Mouse (Mus musculus): ENCODE results near the gene Pou6f1.
"Not testable (repeated sequence)": the region's sequence is repeated elsewhere in the genome, so short reads cannot be mapped to it uniquely, and the experiment has no call there.

Pou6f1 gene

GRCm38 (mm10) chr15:100599276-100600046 lies at the start of gene Pou6f1:
Gene Pou6f1 (minus strand): TSS chr15:100599984.
- no peak for DNase-seq (ENCODE audit: low read depth, low spot score)

DNA sequence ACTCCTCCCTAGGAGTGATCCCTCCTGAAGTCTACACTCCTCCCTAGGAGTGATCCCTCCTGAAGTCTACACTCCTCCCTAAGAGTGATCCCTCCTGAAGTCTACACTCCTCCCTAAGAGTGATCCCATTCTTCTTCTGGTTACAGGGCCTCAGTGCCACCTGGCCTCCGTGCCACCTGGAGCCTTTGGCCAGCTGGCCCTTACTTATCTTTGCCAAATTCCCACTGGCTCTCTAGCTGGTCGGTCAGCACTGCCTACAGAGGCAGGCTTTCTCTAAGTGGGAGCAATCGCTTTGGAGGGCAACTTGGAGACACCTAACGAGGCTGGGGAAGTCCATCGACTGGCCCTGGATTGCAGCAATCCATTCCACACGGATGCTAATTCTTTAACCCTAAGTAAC lies 46.4 kb upstream of the Pou6f1 start:
- no peak for DNase-seq (ENCODE audit: low read depth, low spot score)

- no peak for DNase-seq (ENCODE audit: low read depth, low spot score)
Observed at GRCm38 (mm10) chr15:100642451-100642850, 42.7 kb upstream of the Pou6f1 start.

DNA sequence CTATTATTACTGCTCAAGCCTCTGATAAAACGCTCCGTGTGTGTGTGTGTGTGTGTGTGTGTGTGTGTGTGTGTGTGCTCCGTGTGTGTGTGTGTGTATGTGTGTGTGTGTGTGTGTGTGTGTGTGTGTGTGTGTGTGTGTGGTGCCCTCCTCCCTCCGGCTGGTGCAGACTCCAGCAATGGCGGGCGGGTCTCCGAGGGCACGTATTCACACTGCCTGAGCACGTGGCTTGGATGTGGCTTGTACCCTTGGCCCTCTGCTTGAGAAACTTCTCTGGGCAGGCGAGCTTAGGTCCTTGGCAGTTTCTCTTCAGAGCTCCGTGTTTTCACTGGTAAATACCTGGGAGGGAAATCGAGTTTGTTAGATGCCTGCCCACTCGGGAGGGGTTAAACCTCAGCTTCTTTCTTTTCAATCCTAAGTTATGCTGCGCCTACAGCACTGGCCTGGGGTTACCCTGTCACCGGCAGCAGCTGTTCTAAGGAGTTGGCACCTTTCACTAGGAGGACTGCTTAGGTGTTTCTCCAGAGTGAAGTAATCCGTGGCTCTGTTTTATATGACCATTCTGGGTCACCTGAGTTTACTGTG lies 41.5 kb upstream of the Pou6f1 start:
- DNase-seq (ENCODE audit: low read depth, low spot score) = no peak

DNA sequence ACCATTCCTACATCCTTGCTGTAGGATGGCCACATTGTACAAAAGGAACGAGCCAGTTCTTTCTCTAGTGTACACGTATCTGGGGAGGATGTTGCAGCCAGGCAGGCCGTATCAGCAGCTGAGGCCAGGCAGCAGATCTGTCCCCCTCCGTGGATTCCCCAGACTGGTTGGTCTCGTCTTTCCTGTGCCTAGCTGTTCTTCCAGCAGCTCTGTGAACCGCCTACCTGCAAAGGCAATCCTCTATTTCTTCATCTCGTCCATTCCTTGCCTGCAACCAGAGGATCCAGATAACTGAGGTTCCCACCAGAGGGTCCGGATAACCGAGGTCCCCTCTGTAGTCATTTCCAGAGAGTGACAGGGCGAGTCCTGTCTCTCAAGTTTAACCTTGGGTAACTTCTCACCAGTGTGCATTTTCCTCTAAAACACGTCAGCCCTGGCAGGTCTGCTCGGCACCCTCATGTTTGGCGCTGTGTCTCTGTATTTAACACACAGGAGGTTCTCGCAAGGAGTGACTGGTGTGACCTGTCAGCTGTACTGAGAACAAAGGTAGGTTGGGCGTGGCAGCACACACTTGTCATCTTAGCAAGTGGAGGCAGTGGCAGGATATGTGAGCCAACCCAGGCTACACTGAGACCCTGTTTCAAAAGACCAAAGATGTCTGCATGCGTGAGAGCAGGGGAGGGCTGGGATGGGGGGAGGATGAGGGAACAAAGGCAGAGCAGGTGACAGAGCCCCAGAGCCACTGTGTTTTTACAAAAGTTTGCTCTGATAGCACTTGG lies 40.4 kb upstream of the Pou6f1 start:
- DNase-seq (ENCODE audit: low read depth, low spot score) = no peak

DNA sequence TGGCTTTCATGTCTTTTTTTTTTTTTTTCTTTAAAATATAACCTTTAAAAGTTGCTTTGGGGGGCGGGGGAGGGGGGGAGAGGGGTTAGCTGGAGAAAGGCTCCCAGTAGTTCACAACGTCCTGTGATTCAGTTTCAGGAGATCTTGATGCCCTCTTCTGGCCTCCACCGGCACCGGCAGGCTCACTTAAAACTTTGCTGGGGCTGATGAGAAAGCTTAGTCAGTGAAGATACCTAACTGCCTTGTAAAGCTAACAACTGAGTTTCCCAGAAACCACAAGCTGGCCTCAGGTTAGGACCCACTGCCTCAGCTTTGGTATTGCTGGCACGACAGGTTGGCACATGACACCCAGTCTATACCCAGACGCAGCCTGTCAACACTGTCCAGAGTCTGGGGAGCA lies 37.9 kb upstream of the Pou6f1 start:
- no peak for DNase-seq (ENCODE audit: low read depth, low spot score)

DNA sequence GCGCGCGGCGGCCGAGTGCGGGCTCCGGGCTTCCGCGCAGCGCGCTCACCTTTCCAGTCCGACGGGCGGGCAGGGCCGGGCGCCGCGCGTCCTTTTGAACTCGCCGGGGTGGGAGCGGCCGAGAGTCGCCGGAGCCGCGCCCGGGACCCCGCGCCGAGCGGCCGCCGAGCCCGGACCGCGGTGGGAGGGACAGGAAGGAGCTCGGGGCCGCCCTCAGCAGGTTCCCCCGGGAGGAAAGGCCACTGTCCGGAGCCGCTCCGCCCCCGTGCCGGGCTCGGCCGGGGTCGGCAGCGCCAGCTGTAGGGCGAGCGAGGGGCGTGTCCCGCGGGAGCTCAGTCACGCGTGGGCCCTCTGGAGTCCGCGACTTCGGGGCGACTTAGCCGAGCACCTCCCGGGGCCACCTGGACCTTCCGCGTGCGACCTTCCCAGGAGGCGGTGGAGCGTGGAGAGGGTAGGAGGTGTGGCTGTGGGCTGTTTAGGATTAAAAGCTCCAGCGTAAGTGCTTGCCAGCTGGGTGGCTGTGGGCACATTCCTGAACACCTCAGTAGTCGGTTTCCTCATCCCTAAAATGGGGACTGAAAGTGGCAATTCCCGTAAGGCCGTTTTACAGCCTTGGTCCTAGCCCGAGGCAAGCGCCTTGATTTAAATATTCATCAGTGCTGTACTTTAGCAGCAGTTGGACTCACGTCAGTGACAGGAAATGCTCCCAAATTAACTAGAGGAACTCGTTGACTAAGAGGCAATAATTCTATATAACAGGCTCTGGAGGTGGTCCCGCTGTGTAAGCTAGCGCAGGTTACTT lies 37.1 kb upstream of the Pou6f1 start, which contains the start of gene Smagp:
Gene Smagp (minus strand): TSS at position 241 of the 802 bp plus-strand sequence.
- peak; percentile 58 for DNase-seq (ENCODE audit: low read depth, low spot score)

DNA sequence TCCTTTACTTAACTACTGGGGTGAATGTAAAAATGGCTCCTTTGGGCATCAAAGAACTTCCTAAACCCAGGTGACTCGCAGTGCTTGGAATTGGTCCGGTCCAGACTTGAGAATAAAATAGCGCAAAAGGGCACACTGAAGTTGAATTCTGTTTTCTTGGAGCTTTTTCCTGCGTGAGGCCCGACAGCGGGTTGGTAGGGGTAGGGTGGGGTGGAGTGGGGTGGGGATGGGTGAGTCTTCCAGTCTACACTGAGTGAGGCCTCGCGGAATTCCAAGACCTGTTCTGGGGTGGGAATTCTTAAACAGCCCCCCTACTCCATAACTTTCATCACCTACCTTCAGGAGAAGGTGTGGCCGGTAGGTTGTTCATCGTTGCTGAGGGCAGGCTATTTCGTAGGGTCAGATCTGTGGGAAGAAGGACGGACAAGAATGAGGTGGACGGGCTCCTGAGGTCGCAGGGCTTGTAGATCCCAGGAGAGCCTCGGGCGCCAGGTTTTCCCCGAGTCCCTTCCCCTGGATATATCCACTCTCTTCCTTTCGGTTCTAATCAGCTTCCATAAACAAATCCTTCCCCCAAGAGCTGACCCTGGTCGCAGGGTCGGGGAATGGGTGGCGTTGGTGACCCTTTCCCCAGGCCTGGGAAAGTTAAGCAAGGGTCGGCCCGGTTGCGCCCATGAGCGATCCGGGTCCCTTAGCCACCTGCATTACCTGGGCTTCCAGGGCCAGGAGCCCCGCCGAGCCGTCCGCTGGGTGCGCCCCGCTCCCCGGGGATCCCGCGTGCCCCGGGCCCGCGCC lies 36.3 kb upstream of the Pou6f1 start:
- DNase-seq (ENCODE audit: low read depth, low spot score) = no peak

DNA sequence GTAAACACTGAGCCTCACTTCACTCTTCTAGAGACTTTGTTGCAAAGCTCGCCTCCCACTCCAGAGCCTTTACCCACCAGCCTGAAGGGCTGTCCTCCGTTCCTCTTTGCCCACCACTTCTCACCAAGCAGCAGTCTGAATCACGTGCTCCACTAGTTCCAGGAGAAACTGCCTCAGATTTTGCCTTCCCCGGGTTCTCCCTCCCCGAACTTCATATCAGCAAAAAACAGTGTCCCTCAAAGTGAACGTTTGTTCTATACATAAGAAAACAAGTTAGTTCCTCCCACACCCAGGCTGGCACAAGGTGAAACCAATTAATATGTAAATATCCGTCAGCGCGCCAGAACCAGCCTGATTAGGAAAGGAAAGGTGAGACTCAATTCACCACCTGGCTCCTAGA lies 35.5 kb upstream of the Pou6f1 start:
- DNase-seq (ENCODE audit: low read depth, low spot score) = no peak

- no peak for DNase-seq (ENCODE audit: low read depth, low spot score)
Observed at GRCm38 (mm10) chr15:100633341-100633740, 33.6 kb upstream of the Pou6f1 start.

- DNase-seq (ENCODE audit: low read depth, low spot score) = no peak
Observed at GRCm38 (mm10) chr15:100632323-100632722, 32.5 kb upstream of the Pou6f1 start.

DNA sequence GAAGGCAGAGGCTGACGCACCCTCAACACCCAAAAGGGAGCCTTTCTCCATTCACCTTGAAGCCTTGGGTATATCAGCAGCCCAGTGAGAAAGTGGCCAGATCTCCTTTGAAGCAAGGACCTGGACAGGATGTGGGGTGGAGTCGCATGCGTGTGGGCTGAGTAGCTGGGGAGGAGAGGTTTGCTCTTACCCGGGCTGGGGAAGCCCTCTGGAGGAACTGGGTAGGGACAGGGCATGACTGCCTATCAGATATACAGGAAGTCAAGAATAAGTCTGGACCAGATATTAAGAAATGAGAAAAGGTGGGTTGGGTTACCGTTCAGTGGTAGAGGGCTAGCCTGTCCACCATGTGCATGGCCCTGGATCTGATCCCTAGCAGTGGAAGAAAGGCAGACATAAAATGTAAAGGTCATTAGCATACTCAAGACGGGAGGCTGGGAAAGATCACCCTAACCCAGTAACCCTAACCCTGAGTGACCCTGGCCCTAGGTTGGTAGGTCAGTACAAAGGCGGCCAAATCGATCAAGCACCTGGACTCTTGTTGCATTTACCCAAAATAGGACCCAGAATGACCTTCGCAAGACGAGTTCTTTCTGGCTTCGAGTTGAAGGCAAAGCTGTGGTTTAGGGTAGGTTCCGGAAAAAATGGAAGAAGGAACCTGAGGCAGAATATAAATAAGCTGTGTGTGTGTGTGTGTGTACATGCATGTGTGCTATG lies 31.8 kb upstream of the Pou6f1 start:
- no peak for DNase-seq (ENCODE audit: low read depth, low spot score)

DNA sequence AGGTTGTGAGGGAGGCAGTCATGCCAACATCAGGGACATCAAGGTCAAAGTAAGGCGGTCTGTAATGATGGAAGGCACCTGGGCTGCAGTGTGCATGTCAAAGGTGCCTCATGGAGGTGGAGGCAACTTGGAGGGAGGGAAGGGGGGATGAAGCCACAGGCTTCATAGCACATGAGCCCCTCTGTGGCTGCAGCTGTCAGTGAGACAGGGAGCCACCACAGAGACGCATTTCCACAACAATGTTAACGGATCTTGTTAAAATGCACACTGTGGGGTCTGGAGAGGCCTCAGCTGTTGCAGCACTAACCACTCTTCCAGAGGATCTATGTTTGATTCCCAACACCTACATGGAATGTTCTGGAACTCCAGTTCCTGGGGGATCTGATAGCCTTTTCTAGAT lies 30.3 kb upstream of the Pou6f1 start:
- no peak for DNase-seq (ENCODE audit: low read depth, low spot score)

DNA sequence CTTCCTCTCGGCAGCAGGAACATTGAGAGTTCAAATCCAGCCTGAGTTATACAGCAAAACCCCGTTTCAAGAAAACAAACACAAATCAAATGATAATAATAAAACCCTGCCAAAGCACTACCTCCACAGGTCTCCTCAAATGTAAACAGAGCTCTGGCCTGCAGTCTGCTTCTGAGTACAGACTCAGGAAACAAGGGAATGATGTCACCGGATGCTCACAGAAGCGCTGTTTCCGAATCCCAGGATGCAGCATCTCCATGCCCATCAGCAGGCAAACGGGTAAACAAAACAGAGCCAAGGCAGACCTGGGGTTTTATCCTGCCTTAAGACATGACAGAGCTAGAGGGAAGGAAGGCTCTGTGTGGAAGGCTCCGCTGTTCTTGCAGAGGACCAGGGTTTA lies 29.0 kb upstream of the Pou6f1 start:
- DNase-seq (ENCODE audit: low read depth, low spot score) = no peak

- DNase-seq (ENCODE audit: low read depth, low spot score) = no peak
Observed at GRCm38 (mm10) chr15:100627774-100628370, 28.1 kb upstream of the Pou6f1 start.

GRCm38 (mm10) chr15:100627287-100627686 lies 27.5 kb upstream of the Pou6f1 start:
- no peak for DNase-seq (ENCODE audit: low read depth, low spot score)

DNA sequence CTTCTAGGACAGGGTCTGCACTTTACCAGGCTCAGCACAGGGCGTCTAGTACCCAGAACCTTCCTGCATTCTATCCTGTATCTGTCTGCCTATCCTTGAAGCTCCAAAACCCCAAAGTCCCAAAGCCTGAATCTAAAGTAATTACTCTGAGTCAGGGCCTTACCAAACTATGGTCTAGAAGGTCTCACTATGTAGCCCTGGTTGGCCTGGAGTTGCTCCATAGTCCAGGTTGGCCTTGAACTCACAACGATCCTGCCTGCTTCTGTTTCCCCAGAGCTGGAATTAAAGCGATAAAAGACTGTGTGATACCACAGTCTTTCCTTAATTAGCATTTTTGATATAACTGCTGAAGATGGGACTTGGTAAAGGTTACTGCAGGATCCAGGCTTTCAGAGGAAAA lies 24.7 kb upstream of the Pou6f1 start:
- DNase-seq (ENCODE audit: low read depth, low spot score) = no peak

GRCm38 (mm10) chr15:100623754-100624153 lies 24.0 kb upstream of the Pou6f1 start:
- no peak for DNase-seq (ENCODE audit: low read depth, low spot score)

DNA sequence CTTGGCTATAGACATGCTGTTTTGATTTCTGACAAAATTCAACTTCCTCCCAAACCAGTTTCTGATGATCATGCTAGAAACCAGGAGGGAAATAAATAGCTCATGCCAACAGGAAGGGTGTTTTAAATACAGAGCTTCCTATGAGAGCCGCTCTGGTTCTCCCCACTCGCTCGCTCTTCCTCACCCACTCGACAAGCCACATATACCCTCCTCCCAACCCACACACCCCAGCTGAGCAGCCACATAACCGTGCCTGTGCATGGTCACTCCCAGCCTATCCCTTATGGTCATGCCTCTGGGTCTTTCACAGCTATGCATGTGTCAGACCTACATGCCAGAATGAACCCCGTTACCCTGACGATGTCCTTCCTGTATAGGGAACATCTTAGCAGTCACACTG lies 22.4 kb upstream of the Pou6f1 start:
- DNase-seq (ENCODE audit: low read depth, low spot score) = no peak

DNA sequence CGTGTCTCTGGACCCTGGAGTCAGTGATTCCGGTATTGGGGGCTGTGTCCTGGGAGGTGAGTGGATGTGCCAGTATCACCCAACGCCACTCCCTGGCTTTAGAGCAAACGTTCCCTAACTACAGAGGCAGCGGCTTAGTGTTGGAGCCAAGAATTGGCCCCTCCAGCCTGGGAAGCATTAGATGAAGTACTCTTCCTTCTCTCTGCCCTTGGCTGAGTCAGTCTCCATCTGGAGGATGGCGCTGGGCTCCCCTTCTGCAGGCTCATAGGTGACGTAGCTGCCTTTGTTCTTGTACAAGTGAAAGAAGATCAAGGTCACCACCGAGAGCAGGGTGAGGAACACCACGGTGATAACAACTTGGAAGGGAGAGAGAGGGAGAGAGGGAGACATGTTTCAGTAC lies 21.9 kb upstream of the Pou6f1 start:
- DNase-seq (ENCODE audit: low read depth, low spot score) = not testable (repeated sequence)

Data from forelimb bud, embryonic 11.5 days (tissue).